29 mouse cellular contexts compared by ENCODE assay signal in the genomic region with DNA sequence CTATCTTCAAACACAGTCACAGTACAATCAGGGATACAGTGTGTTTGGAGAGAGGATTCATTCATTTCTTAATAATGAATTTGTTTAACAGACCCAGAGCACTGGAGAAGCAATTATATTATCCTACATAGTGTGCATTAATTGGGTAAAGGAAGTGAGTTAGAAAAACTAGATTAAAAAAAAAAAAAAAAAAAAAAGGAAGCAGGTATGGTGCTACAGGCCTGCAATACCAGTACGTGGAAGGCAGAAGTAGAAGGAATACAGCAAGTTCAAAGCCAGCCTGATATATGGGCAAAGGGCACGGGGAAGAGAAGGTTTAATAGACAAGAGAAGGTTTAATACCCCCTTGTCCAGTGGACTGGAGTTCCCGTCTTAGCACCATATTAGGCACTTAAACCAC. TPM values are rescaled to one million over a fixed set of nuclear protein-coding genes. Genes with fewer than 3 reads are reported as not detected.
DNase-seq lines count a peak whose midpoint lies in the region; ATAC-seq and TF ChIP-seq lines count a peak whose summit lies in the region.
"Had no signal": no experiment of that assay in that cellular context is flagged by ENCODE, and none has a peak within 500 bp of the region (broad histone marks: within the 10 kb centered on the region; RNA-seq: fewer than 3 reads in every experiment).

No protein-coding gene starts in this region.

- no peak overlapping the region for H3K4me2 ChIP-seq in heart, embryonic 12.5 days
- H3K4me2 ChIP-seq in heart, embryonic 15.5 days = no peak overlapping the region
- no peak overlapping the region for H3K4me2 ChIP-seq in kidney, embryonic 14.5 days (replicated peaks; ENCODE audit: low read depth, low read length)
- H3K4me2 ChIP-seq: embryonic facial prominence, embryonic 13.5 days; forebrain, embryonic 12.5 days; forebrain, embryonic 15.5 days; hindbrain, embryonic 14.5 days had no signal

- no peaks in the 10 kb centered on the region for H3K27me3 ChIP-seq in heart, embryonic 12.5 days (replicated peaks)
- H3K27me3 ChIP-seq in heart, embryonic 15.5 days = no peaks in the 10 kb centered on the region
- no peaks in the 10 kb centered on the region for H3K27me3 ChIP-seq in splenic B cell, adult 2 months (ENCODE audit: control insufficient read depth, insufficient read depth, low read length, poor library complexity, severe bottlenecking)
- no peaks in the 10 kb centered on the region for H3K27me3 ChIP-seq in kidney, embryonic 14.5 days (ENCODE audit: control insufficient read depth, insufficient read depth, low read length)
- H3K27me3 ChIP-seq: embryonic facial prominence, embryonic 13.5 days; forebrain, embryonic 12.5 days; forebrain, embryonic 15.5 days had no signal

- intact Hi-C loops in gastrocnemius, adult 2 months (cut with DNase I) = no loop called here
- intact Hi-C loops in heart, postnatal 36 days (cut with DNase I) = no loop called here
- intact Hi-C loops in heart, postnatal 14 days (cut with DNase I) = no loop called here

- peak overlapping the region; percentile 85 for H3K27ac ChIP-seq in gastrocnemius, adult 2 months
- H3K27ac ChIP-seq in heart, embryonic 12.5 days (ENCODE audit: poor library complexity, severe bottlenecking) = peak overlapping the region; percentile 91
- H3K27ac ChIP-seq in heart, embryonic 15.5 days = peak overlapping the region; percentile 83
- H3K27ac ChIP-seq in kidney, embryonic 14.5 days (ENCODE audit: low read depth, low read length) = no peak overlapping the region
- H3K27ac ChIP-seq: embryonic facial prominence, embryonic 10.5 days; embryonic facial prominence, embryonic 13.5 days; forebrain, embryonic 12.5 days; forebrain, embryonic 15.5 days; hindbrain, embryonic 14.5 days; hindbrain, postnatal 0 days had no signal

- no peaks in the 10 kb centered on the region for H3K9me3 ChIP-seq in heart, embryonic 12.5 days (replicated peaks)
- no peaks in the 10 kb centered on the region for H3K9me3 ChIP-seq in heart, embryonic 15.5 days (replicated peaks)
- H3K9me3 ChIP-seq in kidney, embryonic 14.5 days (ENCODE audit: control insufficient read depth, low read length) = no peaks in the 10 kb centered on the region
- H3K9me3 ChIP-seq: embryonic facial prominence, embryonic 10.5 days; embryonic facial prominence, embryonic 13.5 days; forebrain, embryonic 12.5 days; forebrain, embryonic 15.5 days; G1E had no signal

- 73% methylated on average over 3 of the region's 3 CpGs for WGBS in heart, embryonic 12.5 days
- WGBS in heart, embryonic 15.5 days = 81% methylated on average over 3 of the region's 3 CpGs
- WGBS in kidney, embryonic 14.5 days = 69% methylated on average over 3 of the region's 3 CpGs

- DNase-seq in gastrocnemius, adult 2 months = no peak
- DNase-seq in gastrocnemius, adult 18-20 months (ENCODE audit: low spot score) = no peak
- no peak for DNase-seq in heart, postnatal 36 days
- DNase-seq in heart, postnatal 14 days = no peak
- DNase-seq in splenic B cell, adult 2 months (ENCODE audit: low read depth, low spot score) = peak; percentile 13
- DNase-seq: adrenal gland, adult 8-10 months; adrenal gland, postnatal 25 days; cerebellum, adult 11-12 months; cerebellum, adult 8-10 months; cerebellum, postnatal 10 days; cerebellum, postnatal 36 days; embryo, embryonic 11 days; gastrocnemius, postnatal 14 days; heart, postnatal 10 days; kidney, adult 18-20 months; kidney, adult 9 months had no signal

- H3K36me3 ChIP-seq in heart, embryonic 12.5 days = no peaks in the 10 kb centered on the region
- no peaks in the 10 kb centered on the region for H3K36me3 ChIP-seq in heart, embryonic 15.5 days
- no peaks in the 10 kb centered on the region for H3K36me3 ChIP-seq in splenic B cell, adult 2 months (ENCODE audit: control insufficient read depth, insufficient read depth, low read length, poor library complexity, severe bottlenecking)
- H3K36me3 ChIP-seq in kidney, embryonic 14.5 days (ENCODE audit: control insufficient read depth, insufficient read depth, low read length) = no peaks in the 10 kb centered on the region
- H3K36me3 ChIP-seq: embryonic facial prominence, embryonic 10.5 days; embryonic facial prominence, embryonic 13.5 days; forebrain, embryonic 12.5 days; forebrain, embryonic 15.5 days; G1E had no signal

- no peak for ATAC-seq in heart, embryonic 12.5 days (ENCODE audit: insufficient number of reproducible peaks, low FRiP score)
- no peak for ATAC-seq in heart, embryonic 15.5 days (replicated peaks; ENCODE audit: insufficient number of reproducible peaks, insufficient read depth, low FRiP score, low read depth)
- no peak for ATAC-seq in kidney, embryonic 14.5 days (ENCODE audit: low FRiP score, low TSS enrichment)
- ATAC-seq: forebrain, embryonic 15.5 days; hindbrain, postnatal 0 days; inflammation-experienced regulatory T-cells, adult 6 months; intestine, embryonic 16.5 days had no signal

- H3K4me3 ChIP-seq in gastrocnemius, adult 2 months = no peak overlapping the region
- no peak overlapping the region for H3K4me3 ChIP-seq in heart, embryonic 12.5 days
- no peak overlapping the region for H3K4me3 ChIP-seq in heart, embryonic 15.5 days
- no peak overlapping the region for H3K4me3 ChIP-seq in kidney, embryonic 14.5 days (ENCODE audit: low read length)
- H3K4me3 ChIP-seq: embryonic facial prominence, embryonic 10.5 days; embryonic facial prominence, embryonic 13.5 days; erythroblast, embryonic 14.5 days; forebrain, embryonic 12.5 days; forebrain, embryonic 15.5 days had no signal

- no peak for TF ChIP-seq CTCF in gastrocnemius, adult 2 months (IDR thresholded peaks at IDR 0.05)

- H3K4me1 ChIP-seq in heart, embryonic 12.5 days (replicated peaks) = peaks cover 25% of the 10 kb centered on the region
- H3K4me1 ChIP-seq in heart, embryonic 15.5 days (replicated peaks) = peaks cover 16% of the 10 kb centered on the region
- H3K4me1 ChIP-seq in kidney, embryonic 14.5 days (ENCODE audit: control insufficient read depth, insufficient read depth, low read length) = no peaks in the 10 kb centered on the region
- H3K4me1 ChIP-seq: embryonic facial prominence, embryonic 13.5 days had no signal

- no peak overlapping the region for H3K9ac ChIP-seq in heart, embryonic 12.5 days
- no peak overlapping the region for H3K9ac ChIP-seq in heart, embryonic 15.5 days
- no peak overlapping the region for H3K9ac ChIP-seq in kidney, embryonic 14.5 days (ENCODE audit: low read depth, low read length)
- H3K9ac ChIP-seq: embryonic facial prominence, embryonic 13.5 days; forebrain, embryonic 12.5 days; forebrain, embryonic 15.5 days; hindbrain, embryonic 14.5 days had no signal

RNA-seq across cellular contexts. Expression of a gene that starts 46.5 kb away (rescaled TPM):
- total RNA-seq in gastrocnemius, adult 2 months (2021) = 1 to 10 TPM; 2.7 to 2.8 TPM
- total RNA-seq in gastrocnemius, adult 18-20 months (2021) = 1 to 10 TPM; 2.1 to 2.8 TPM
- 0.19 and 0.39 TPM in 2 replicates for polyA plus RNA-seq in heart, embryonic 12.5 days (2016; fragmentation: Nextera tagmentation; extraction: Ambion mirVana)
- 1 to 10 TPM; 1.8 to 2.1 TPM for total RNA-seq in heart, postnatal 36 days (2021)
- 0.08 and 0.10 TPM in 2 replicates for polyA plus RNA-seq in heart, embryonic 15.5 days (2015; fragmentation: Nextera tagmentation; extraction: Ambion mirVana)
- total RNA-seq in heart, postnatal 14 days (2021) = 1 to 10 TPM; 1.2 to 1.8 TPM
- 0.06 and 0.08 TPM in 2 replicates for polyA plus RNA-seq in kidney, embryonic 14.5 days (2014; fragmentation: Nextera tagmentation; extraction: Ambion mirVana)
- polyA plus RNA-seq: erythroblast, embryonic 14.5 days; G1E had no signal
